12 mouse cellular contexts compared by ENCODE assay signal in the genomic region with DNA sequence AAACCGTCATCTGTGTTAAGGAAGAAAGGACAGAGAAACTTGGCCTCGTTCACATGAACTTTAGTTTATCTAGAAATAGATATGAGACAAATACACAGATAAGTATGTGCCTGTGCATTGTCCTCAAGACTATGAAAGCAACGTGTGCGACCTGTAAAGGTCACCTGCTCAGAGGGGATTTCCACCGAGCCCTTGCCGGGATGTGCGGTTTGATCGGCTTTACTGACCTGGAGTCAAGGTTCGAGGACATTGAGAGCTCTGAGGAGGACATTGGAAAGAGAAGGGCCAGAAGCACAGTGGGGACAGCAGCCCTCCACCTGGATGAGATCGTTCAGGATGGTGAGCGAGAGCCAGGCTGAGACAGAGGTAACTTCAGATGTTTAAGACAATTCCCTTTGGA.
DNase-seq lines count a peak whose midpoint lies in the region; ATAC-seq and TF ChIP-seq lines count a peak whose summit lies in the region.
"Had no signal": no experiment of that assay in that cellular context is flagged by ENCODE, and none has a peak within 500 bp of the region (broad histone marks: within the 10 kb centered on the region; RNA-seq: fewer than 3 reads in every experiment).

No protein-coding gene starts in this region.

- no peak for TF ChIP-seq CTCF in small intestine, adult 2 months (IDR thresholded peaks at IDR 0.05; ENCODE audit: extremely low read depth, insufficient read length, insufficient replicate concordance, low read depth, low read length)

- H3K27ac ChIP-seq in heart, embryonic 16.5 days (ENCODE audit: low read length), result peak overlapping the region; percentile 93
- H3K27ac ChIP-seq in midbrain, embryonic 10.5 days (replicated peaks), result peak overlapping the region; percentile 85
- H3K27ac ChIP-seq in midbrain, embryonic 11.5 days (ENCODE audit: low read depth, low read length), result no peak overlapping the region
- H3K27ac ChIP-seq in embryonic facial prominence, embryonic 13.5 days, result peak overlapping the region; percentile 73
- peak overlapping the region; percentile 71 for H3K27ac ChIP-seq in small intestine, adult 2 months (ENCODE audit: insufficient read depth, low read depth, low read length)
- H3K27ac ChIP-seq: hindbrain, postnatal 0 days; layer of hippocampus, adult 2 months had no signal

- 61% methylated on average over 11 of the region's 11 CpGs for WGBS in heart, embryonic 16.5 days
- WGBS in midbrain, embryonic 10.5 days, result 79% methylated on average over 11 of the region's 11 CpGs
- 69% methylated on average over 11 of the region's 11 CpGs for WGBS in midbrain, embryonic 11.5 days
- WGBS in embryonic facial prominence, embryonic 13.5 days, result 79% methylated on average over 11 of the region's 11 CpGs
- 35% methylated on average over 11 of the region's 11 CpGs for WGBS in small intestine, adult 2 months

- peaks cover 5% of the 10 kb centered on the region for H3K9me3 ChIP-seq in heart, embryonic 16.5 days (replicated peaks; ENCODE audit: control insufficient read depth, low read length)
- H3K9me3 ChIP-seq in midbrain, embryonic 10.5 days (replicated peaks), result peaks cover 10% of the 10 kb centered on the region; the same call in 1 of the 2 replicates
- H3K9me3 ChIP-seq in midbrain, embryonic 11.5 days (ENCODE audit: control insufficient read depth, low read length), result no peaks in the 10 kb centered on the region
- no peaks in the 10 kb centered on the region for H3K9me3 ChIP-seq in embryonic facial prominence, embryonic 13.5 days

- H3K4me2 ChIP-seq in heart, embryonic 16.5 days (ENCODE audit: low read depth, low read length), result no peak overlapping the region
- no peak overlapping the region for H3K4me2 ChIP-seq in midbrain, embryonic 11.5 days
- H3K4me2 ChIP-seq in embryonic facial prominence, embryonic 13.5 days, result no peak overlapping the region

- intact Hi-C loops in heart, postnatal 36 days (cut with DNase I), result loop anchor here (2.0 kb wide), 1 partner anchor 18 kb away; no protein-coding TSS in a partner anchor
- intact Hi-C loops in left cerebral cortex, postnatal 14 days (cut with DNase I), result no loop called here

- no peak for ATAC-seq in heart, embryonic 16.5 days (replicated peaks; ENCODE audit: extremely low read depth, insufficient read depth, low FRiP score)
- ATAC-seq in midbrain, embryonic 11.5 days (ENCODE audit: low FRiP score), result no peak
- no peak for ATAC-seq in embryonic facial prominence, embryonic 13.5 days (ENCODE audit: insufficient number of reproducible peaks, insufficient read depth, low FRiP score, low TSS enrichment, low read depth)
- ATAC-seq: hindbrain, postnatal 0 days; liver, postnatal 0 days had no signal

- H3K4me3 ChIP-seq in heart, embryonic 16.5 days (ENCODE audit: low read length), result no peak overlapping the region
- no peak overlapping the region for H3K4me3 ChIP-seq in midbrain, embryonic 10.5 days
- H3K4me3 ChIP-seq in midbrain, embryonic 11.5 days (ENCODE audit: low read depth, low read length), result no peak overlapping the region
- H3K4me3 ChIP-seq in embryonic facial prominence, embryonic 13.5 days, result no peak overlapping the region
- H3K4me3 ChIP-seq in small intestine, adult 2 months (ENCODE audit: low read depth, low read length), result no peak overlapping the region
- H3K4me3 ChIP-seq: layer of hippocampus, adult 2 months had no signal

- no peak for DNase-seq in heart, postnatal 36 days
- DNase-seq in midbrain, embryonic 10.5 days (ENCODE audit: low spot score), result no peak
- no peak for DNase-seq in midbrain, embryonic 11.5 days (ENCODE audit: low spot score, missing footprints)
- no peak for DNase-seq in layer of hippocampus, adult 18-20 months (ENCODE audit: low spot score in 2 of 2)
- no peak for DNase-seq in left cerebral cortex, postnatal 14 days (ENCODE audit: low spot score in 2 of 2)
- DNase-seq: adrenal gland, postnatal 36 days; liver, postnatal 0 days had no signal

- H3K36me3 ChIP-seq in heart, embryonic 16.5 days (ENCODE audit: control insufficient read depth, insufficient read depth), result no peaks in the 10 kb centered on the region
- no peaks in the 10 kb centered on the region for H3K36me3 ChIP-seq in midbrain, embryonic 10.5 days
- H3K36me3 ChIP-seq in midbrain, embryonic 11.5 days (ENCODE audit: control insufficient read depth, insufficient read depth, low read length), result no peaks in the 10 kb centered on the region
- no peaks in the 10 kb centered on the region for H3K36me3 ChIP-seq in embryonic facial prominence, embryonic 13.5 days
- no peaks in the 10 kb centered on the region for H3K36me3 ChIP-seq in small intestine, adult 2 months (ENCODE audit: control insufficient read depth, insufficient read depth, low read length)

- no peaks in the 10 kb centered on the region for H3K27me3 ChIP-seq in heart, embryonic 16.5 days (ENCODE audit: control insufficient read depth, insufficient read depth, low read length)
- 0 out of 2 replicates have a peak, but pooled peaks cover 4% of the 10 kb centered on the region for H3K27me3 ChIP-seq in midbrain, embryonic 10.5 days (ENCODE audit: low read depth, poor library complexity, severe bottlenecking)
- no peaks in the 10 kb centered on the region for H3K27me3 ChIP-seq in midbrain, embryonic 11.5 days (ENCODE audit: control insufficient read depth, insufficient read depth, low read length)
- no peaks in the 10 kb centered on the region for H3K27me3 ChIP-seq in embryonic facial prominence, embryonic 13.5 days
- no peaks in the 10 kb centered on the region for H3K27me3 ChIP-seq in small intestine, adult 2 months (ENCODE audit: control insufficient read depth, insufficient read depth, low read length)

- peaks cover 57% of the 10 kb centered on the region for H3K4me1 ChIP-seq in heart, embryonic 16.5 days (ENCODE audit: control insufficient read depth, insufficient read depth, low read length)
- H3K4me1 ChIP-seq in midbrain, embryonic 10.5 days, result peaks cover 57% of the 10 kb centered on the region
- peaks cover 14% of the 10 kb centered on the region for H3K4me1 ChIP-seq in midbrain, embryonic 11.5 days (ENCODE audit: control insufficient read depth, insufficient read depth, low read length)
- H3K4me1 ChIP-seq in embryonic facial prominence, embryonic 13.5 days, result peaks cover 65% of the 10 kb centered on the region
- peaks cover 32% of the 10 kb centered on the region; the same call in 1 of the 2 replicates for H3K4me1 ChIP-seq in small intestine, adult 2 months (ENCODE audit: control insufficient read depth, insufficient read depth, insufficient read length, low read length)

- no peak for TF ChIP-seq POLR2A in small intestine, adult 2 months (IDR thresholded peaks at IDR 0.05; ENCODE audit: low read depth, low read length)

- H3K9ac ChIP-seq in heart, embryonic 16.5 days (ENCODE audit: low read length), result peak overlapping the region; percentile 38; the same call in 1 of the 2 replicates
- H3K9ac ChIP-seq in midbrain, embryonic 11.5 days (ENCODE audit: low read length), result no peak overlapping the region
- H3K9ac ChIP-seq in embryonic facial prominence, embryonic 13.5 days, result no peak overlapping the region
- H3K9ac ChIP-seq: liver, postnatal 0 days had no signal
